Mouse (Mus musculus): ENCODE data around the gene Sept1. TPM values are rescaled to one million over a fixed set of nuclear protein-coding genes. Genes with fewer than 3 reads are reported as not detected.

Gene Sept1
- polyA plus RNA-seq, 1 experiment from 2014 or later: 38.6 TPM

GRCm38 (mm10) chr7:127180783-127181182 is 52.1 kb downstream of the Sept1 start:
- WGBS: 80% methylated on average over 2 of the region's 2 CpGs
- H3K27me3 ChIP-seq: no peaks in the 10 kb centered on the region
- H3K36me3 ChIP-seq: no peaks in the 10 kb centered on the region
- ATAC-seq (ENCODE audit: low FRiP score, low read depth): no peak
- no peaks in the 10 kb centered on the region for H3K4me1 ChIP-seq
- H3K9ac ChIP-seq (replicated peaks): no peak overlapping the region
- no peaks in the 10 kb centered on the region for H3K9me3 ChIP-seq
- H3K4me2 ChIP-seq (replicated peaks): no peak overlapping the region
- H3K4me3 ChIP-seq: no peak overlapping the region
- H3K27ac ChIP-seq (replicated peaks): no peak overlapping the region

- Histone ChIP-seq H3K9ac (replicated peaks) (no peak overlapping the region), H3K4me3 (no peak overlapping the region), H3K9me3 (no peaks in the 10 kb centered on the region), H3K4me2 (replicated peaks) (no peak overlapping the region), H3K36me3 (no peaks in the 10 kb centered on the region), H3K27ac (replicated peaks) (no peak overlapping the region), H3K27me3 (no peaks in the 10 kb centered on the region), H3K4me1 (no peaks in the 10 kb centered on the region)
- 74% methylated on average over 4 of the region's 4 CpGs for WGBS
- ATAC-seq (ENCODE audit: low FRiP score, low read depth): no peak
Measured at GRCm38 (mm10) chr7:127176937-127177336, 56.0 kb downstream of the Sept1 start.

- no peak overlapping the region for H3K4me3 ChIP-seq
- ATAC-seq (ENCODE audit: low FRiP score, low read depth): no peak
- H3K4me1 ChIP-seq: no peaks in the 10 kb centered on the region
- 93% methylated on average over 5 of the region's 5 CpGs for WGBS
- no peak overlapping the region for H3K9ac ChIP-seq (replicated peaks)
- no peaks in the 10 kb centered on the region for H3K9me3 ChIP-seq
- H3K27ac ChIP-seq (replicated peaks): no peak overlapping the region
- H3K4me2 ChIP-seq (replicated peaks): no peak overlapping the region
- H3K27me3 ChIP-seq: no peaks in the 10 kb centered on the region
- H3K36me3 ChIP-seq: no peaks in the 10 kb centered on the region
Measured at GRCm38 (mm10) chr7:127166501-127166900, 66.4 kb downstream of the Sept1 start.

GRCm38 (mm10) chr7:127165607-127166493 is 67.1 kb downstream of the Sept1 start:
- H3K4me2 ChIP-seq (replicated peaks): no peak overlapping the region
- WGBS: 87% methylated on average over 12 of the region's 12 CpGs
- H3K9me3 ChIP-seq: no peaks in the 10 kb centered on the region
- no peaks in the 10 kb centered on the region for H3K27me3 ChIP-seq
- H3K36me3 ChIP-seq: no peaks in the 10 kb centered on the region
- ATAC-seq (ENCODE audit: low FRiP score, low read depth): no peak
- H3K9ac ChIP-seq (replicated peaks): no peak overlapping the region
- H3K4me3 ChIP-seq: no peak overlapping the region
- H3K4me1 ChIP-seq: no peaks in the 10 kb centered on the region
- no peak overlapping the region for H3K27ac ChIP-seq (replicated peaks)

Other genes starting within 250 kb of the Sept1 start
- gene Mvp, start 218.5 kb downstream of the Sept1 start, polyA plus RNA-seq (2016; fragmentation: Nextera tagmentation; extraction: Ambion mirVana): 5.0 and 5.8 TPM in 2 replicates
- 0.32 and 0.39 TPM in 2 replicates for gene Pagr1b, start 216.6 kb downstream of the Sept1 start, polyA plus RNA-seq (2016; fragmentation: Nextera tagmentation; extraction: Ambion mirVana)
- 53.1 and 65.0 TPM in 2 replicates for gene Pagr1a, start 215.8 kb downstream of the Sept1 start, polyA plus RNA-seq (2016; fragmentation: Nextera tagmentation; extraction: Ambion mirVana)
- gene Gm42742, start 212.0 kb downstream of the Sept1 start, polyA plus RNA-seq (2016; fragmentation: Nextera tagmentation; extraction: Ambion mirVana): 56.8 and 66.8 TPM in 2 replicates
- 4.3 and 5.5 TPM in 2 replicates for gene Prrt2, start 211.9 kb downstream of the Sept1 start, polyA plus RNA-seq (2016; fragmentation: Nextera tagmentation; extraction: Ambion mirVana)
- gene Maz, start 206.1 kb downstream of the Sept1 start, polyA plus RNA-seq (2016; fragmentation: Nextera tagmentation; extraction: Ambion mirVana): 118 and 133 TPM in 2 replicates
- gene Kif22, start 190.7 kb downstream of the Sept1 start, polyA plus RNA-seq (2016; fragmentation: Nextera tagmentation; extraction: Ambion mirVana): 129 and 136 TPM in 2 replicates
- gene Zg16, start 145.8 kb downstream of the Sept1 start, polyA plus RNA-seq (2016; fragmentation: Nextera tagmentation; extraction: Ambion mirVana): not detected in 2 replicates
- gene AI467606, start 141.8 kb downstream of the Sept1 start, polyA plus RNA-seq (2016; fragmentation: Nextera tagmentation; extraction: Ambion mirVana): 1.1 and 1.5 TPM in 2 replicates
- gene Qprt, start 110.9 kb downstream of the Sept1 start, polyA plus RNA-seq (2016; fragmentation: Nextera tagmentation; extraction: Ambion mirVana): 2.5 and 4.2 TPM in 2 replicates
- 0.10 and 0.13 TPM in 2 replicates for gene Spn, start 95.3 kb downstream of the Sept1 start, polyA plus RNA-seq (2016; fragmentation: Nextera tagmentation; extraction: Ambion mirVana)
- 98.9 and 103 TPM in 2 replicates for gene Cd2bp2, start 37.1 kb downstream of the Sept1 start, polyA plus RNA-seq (2016; fragmentation: Nextera tagmentation; extraction: Ambion mirVana)
- 42.9 and 44.4 TPM in 2 replicates for gene Tbc1d10b, start 24.7 kb downstream of the Sept1 start, polyA plus RNA-seq (2016; fragmentation: Nextera tagmentation; extraction: Ambion mirVana)
- gene Mylpf, start 24.2 kb downstream of the Sept1 start, polyA plus RNA-seq (2016; fragmentation: Nextera tagmentation; extraction: Ambion mirVana): 12.6 and 13.1 TPM in 2 replicates
- 79.4 and 82.0 TPM in 2 replicates for gene Zfp553, start 69 bp downstream of the Sept1 start, polyA plus RNA-seq (2016; fragmentation: Nextera tagmentation; extraction: Ambion mirVana)
- 55.0 and 62.0 TPM in 2 replicates for gene Zfp771, start 11.1 kb upstream of the Sept1 start, polyA plus RNA-seq (2016; fragmentation: Nextera tagmentation; extraction: Ambion mirVana)
- 165 and 174 TPM in 2 replicates for gene Dctpp1, start 27.6 kb upstream of the Sept1 start, polyA plus RNA-seq (2016; fragmentation: Nextera tagmentation; extraction: Ambion mirVana)
- gene Sephs2, start 40.9 kb upstream of the Sept1 start, polyA plus RNA-seq (2016; fragmentation: Nextera tagmentation; extraction: Ambion mirVana): 71.4 and 72.7 TPM in 2 replicates
- gene Itgal, start 63.1 kb upstream of the Sept1 start, polyA plus RNA-seq (2016; fragmentation: Nextera tagmentation; extraction: Ambion mirVana): 0.46 and 0.52 TPM in 2 replicates
- gene Zfp768, start 112.5 kb upstream of the Sept1 start, polyA plus RNA-seq (2016; fragmentation: Nextera tagmentation; extraction: Ambion mirVana): 20.5 and 22.3 TPM in 2 replicates
- 9.0 and 10.2 TPM in 2 replicates for gene Zfp747, start 142.9 kb upstream of the Sept1 start, polyA plus RNA-seq (2016; fragmentation: Nextera tagmentation; extraction: Ambion mirVana)
- gene 9130019O22Rik, start 154.0 kb upstream of the Sept1 start, polyA plus RNA-seq (2016; fragmentation: Nextera tagmentation; extraction: Ambion mirVana): 5.8 and 7.2 TPM in 2 replicates
- gene E430018J23Rik, start 160.5 kb upstream of the Sept1 start, polyA plus RNA-seq (2016; fragmentation: Nextera tagmentation; extraction: Ambion mirVana): 6.9 and 7.1 TPM in 2 replicates
- 6.7 and 6.8 TPM in 2 replicates for gene Zfp764, start 173.7 kb upstream of the Sept1 start, polyA plus RNA-seq (2016; fragmentation: Nextera tagmentation; extraction: Ambion mirVana)
- gene Zfp688, start 188.9 kb upstream of the Sept1 start, polyA plus RNA-seq (2016; fragmentation: Nextera tagmentation; extraction: Ambion mirVana): 31.9 and 34.0 TPM in 2 replicates
- gene Zfp689, start 216.0 kb upstream of the Sept1 start, polyA plus RNA-seq (2016; fragmentation: Nextera tagmentation; extraction: Ambion mirVana): 18.2 and 19.3 TPM in 2 replicates
- gene Prr14, start 226.5 kb upstream of the Sept1 start, polyA plus RNA-seq (2016; fragmentation: Nextera tagmentation; extraction: Ambion mirVana): 63.1 and 69.2 TPM in 2 replicates
- gene Fbrs, start 246.1 kb upstream of the Sept1 start, polyA plus RNA-seq (2016; fragmentation: Nextera tagmentation; extraction: Ambion mirVana): 13.9 and 14.2 TPM in 2 replicates